Mouse (Mus musculus): ENCODE results near the gene Prkcb. TPM values are rescaled to one million over a fixed set of nuclear protein-coding genes. Genes with fewer than 3 reads are reported as not detected.

The Prkcb gene
- total and polyA plus RNA-seq, 3 experiments, result 3.6 to 4.5 (median 3.8) TPM

DNA sequence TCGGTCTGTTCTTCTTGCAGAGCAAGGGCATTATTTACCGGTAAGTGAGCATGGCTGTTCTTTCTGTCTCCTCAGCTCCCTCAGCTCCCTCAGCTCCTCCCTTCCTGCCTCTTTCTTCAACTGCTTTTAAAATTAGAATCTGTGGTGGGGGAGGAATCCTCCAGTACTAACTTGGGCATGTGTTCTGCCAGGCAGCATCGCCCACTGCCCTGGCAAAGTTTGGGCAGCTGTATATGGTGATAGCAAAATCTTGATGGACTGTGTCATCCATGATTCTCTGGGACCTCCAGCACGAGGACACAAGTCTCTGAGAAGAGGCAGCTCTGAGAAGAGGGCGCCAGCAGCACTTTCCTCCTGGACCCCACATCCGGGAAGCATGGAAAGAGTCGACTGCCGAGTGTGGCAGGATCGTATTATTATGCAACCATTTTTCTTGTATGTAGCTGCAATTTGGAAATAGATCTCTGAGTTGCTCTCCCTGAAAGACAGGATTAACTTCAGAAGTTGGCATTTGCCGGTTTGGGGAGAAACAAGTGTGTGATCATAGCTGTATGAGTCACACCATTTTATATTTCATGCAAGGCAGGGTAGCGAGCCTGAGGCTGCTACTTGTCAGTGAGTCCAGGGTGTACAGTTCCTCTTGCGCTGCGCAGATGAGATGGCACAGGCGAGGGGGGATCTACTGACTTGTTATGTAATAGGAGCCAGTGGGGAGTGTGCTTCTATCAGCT is 296.0 kb downstream of the Prkcb start:
- H3K4me1 ChIP-seq (ENCODE audit: control insufficient read depth, insufficient read depth, low read length), result no peaks in the 10 kb centered on the region
- no peaks in the 10 kb centered on the region for H3K27me3 ChIP-seq (ENCODE audit: control insufficient read depth, insufficient read depth, low read length)
- H3K36me3 ChIP-seq (ENCODE audit: control insufficient read depth, insufficient read depth, low read length), result no peaks in the 10 kb centered on the region
- DNase-seq, result no peak
- H3K9ac ChIP-seq (ENCODE audit: low read depth, low read length), result no peak overlapping the region
- TF ChIP-seq EP300 (IDR thresholded peaks at IDR 0.05; ENCODE audit: insufficient read depth, low read depth, low read length), result no peak
- no peak for TF ChIP-seq POLR2A (IDR thresholded peaks at IDR 0.05; ENCODE audit: insufficient read depth, low read depth, low read length)
- TF ChIP-seq CTCF (IDR thresholded peaks at IDR 0.05), result no peak
- intact Hi-C loops (cut with DNase I), result no loop called here
- H3K27ac ChIP-seq, result no peak overlapping the region
- WGBS, result 68% methylated on average over 14 of the region's 14 CpGs
- no peaks in the 10 kb centered on the region for H3K79me2 ChIP-seq (replicated peaks; ENCODE audit: control insufficient read depth, insufficient read depth, low read length)
- H3K4me3 ChIP-seq, result no peak overlapping the region

GRCm38 (mm10) chr7:122595897-122596296 is 307.3 kb downstream of the Prkcb start:
- intact Hi-C loops (cut with DNase I), result no loop called here
- Histone ChIP-seq H3K27me3 (ENCODE audit: control insufficient read depth, insufficient read depth, low read length) (no peaks in the 10 kb centered on the region), H3K27ac (no peak overlapping the region), H3K4me1 (ENCODE audit: control insufficient read depth, insufficient read depth, low read length) (no peaks in the 10 kb centered on the region; the same call in 1 of the 2 replicates), H3K4me3 (no peak overlapping the region), H3K79me2 (replicated peaks; ENCODE audit: control insufficient read depth, insufficient read depth, low read length) (no peaks in the 10 kb centered on the region), H3K9ac (ENCODE audit: low read depth, low read length) (no peak overlapping the region), H3K36me3 (ENCODE audit: control insufficient read depth, insufficient read depth, low read length) (no peaks in the 10 kb centered on the region)
- no peak for DNase-seq
- TF ChIP-seq POLR2A (IDR thresholded peaks at IDR 0.05; ENCODE audit: insufficient read depth, low read depth, low read length) (no peak), CTCF (IDR thresholded peaks at IDR 0.05) (no peak), EP300 (IDR thresholded peaks at IDR 0.05; ENCODE audit: insufficient read depth, low read depth, low read length) (no peak)
- 28% methylated on average over 10 of the region's 10 CpGs for WGBS

GRCm38 (mm10) chr7:122596596-122597170 is 308.1 kb downstream of the Prkcb start:
- intact Hi-C loops (cut with DNase I), result no loop called here
- Histone ChIP-seq H3K27me3 (ENCODE audit: control insufficient read depth, insufficient read depth, low read length) (no peaks in the 10 kb centered on the region), H3K36me3 (ENCODE audit: control insufficient read depth, insufficient read depth, low read length) (no peaks in the 10 kb centered on the region), H3K4me1 (ENCODE audit: control insufficient read depth, insufficient read depth, low read length) (no peaks in the 10 kb centered on the region; the same call in 1 of the 2 replicates), H3K4me3 (no peak overlapping the region), H3K79me2 (replicated peaks; ENCODE audit: control insufficient read depth, insufficient read depth, low read length) (no peaks in the 10 kb centered on the region), H3K9ac (ENCODE audit: low read depth, low read length) (no peak overlapping the region), H3K27ac (no peak overlapping the region)
- 72% methylated on average over 9 of the region's 9 CpGs for WGBS
- DNase-seq, result no peak
- no peak for TF ChIP-seq CTCF (IDR thresholded peaks at IDR 0.05)
- TF ChIP-seq POLR2A (IDR thresholded peaks at IDR 0.05; ENCODE audit: insufficient read depth, low read depth, low read length), result no peak
- TF ChIP-seq EP300 (IDR thresholded peaks at IDR 0.05; ENCODE audit: insufficient read depth, low read depth, low read length), result no peak

DNA sequence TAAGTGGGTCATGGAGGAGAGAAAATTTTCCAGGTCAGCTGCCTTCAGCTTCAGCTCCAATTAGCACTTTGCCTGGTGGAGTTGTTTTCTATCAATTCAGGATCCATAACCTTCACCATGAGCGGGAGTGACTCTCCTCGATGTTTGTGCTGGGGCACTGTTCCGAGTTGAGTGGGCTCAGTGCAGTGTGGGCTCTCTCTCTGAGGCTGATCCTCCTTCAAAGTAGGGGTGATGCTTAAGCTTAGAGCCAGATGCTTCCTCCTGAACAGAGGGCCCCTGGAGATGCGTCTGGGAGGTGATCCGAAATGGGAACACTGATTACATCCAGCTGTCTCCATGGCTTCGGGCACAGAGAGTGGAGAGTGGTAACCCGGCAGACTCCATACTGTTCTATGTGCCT is 308.8 kb downstream of the Prkcb start:
- DNase-seq, result no peak
- Histone ChIP-seq H3K4me1 (ENCODE audit: control insufficient read depth, insufficient read depth, low read length) (no peaks in the 10 kb centered on the region; the same call in 1 of the 2 replicates), H3K9ac (ENCODE audit: low read depth, low read length) (no peak overlapping the region), H3K79me2 (replicated peaks; ENCODE audit: control insufficient read depth, insufficient read depth, low read length) (no peaks in the 10 kb centered on the region), H3K27ac (no peak overlapping the region), H3K27me3 (ENCODE audit: control insufficient read depth, insufficient read depth, low read length) (no peaks in the 10 kb centered on the region), H3K4me3 (no peak overlapping the region), H3K36me3 (ENCODE audit: control insufficient read depth, insufficient read depth, low read length) (no peaks in the 10 kb centered on the region)
- TF ChIP-seq POLR2A (IDR thresholded peaks at IDR 0.05; ENCODE audit: insufficient read depth, low read depth, low read length), result no peak
- no peak for TF ChIP-seq EP300 (IDR thresholded peaks at IDR 0.05; ENCODE audit: insufficient read depth, low read depth, low read length)
- no peak for TF ChIP-seq CTCF (IDR thresholded peaks at IDR 0.05)
- intact Hi-C loops (cut with DNase I), result no loop called here
- WGBS, result 71% methylated on average over 7 of the region's 7 CpGs

- Histone ChIP-seq H3K27me3 (ENCODE audit: control insufficient read depth, insufficient read depth, low read length) (no peaks in the 10 kb centered on the region), H3K4me1 (ENCODE audit: control insufficient read depth, insufficient read depth, low read length) (no peaks in the 10 kb centered on the region; the same call in 1 of the 2 replicates), H3K79me2 (replicated peaks; ENCODE audit: control insufficient read depth, insufficient read depth, low read length) (no peaks in the 10 kb centered on the region), H3K27ac (no peak overlapping the region), H3K36me3 (ENCODE audit: control insufficient read depth, insufficient read depth, low read length) (no peaks in the 10 kb centered on the region), H3K9ac (ENCODE audit: low read depth, low read length) (no peak overlapping the region), H3K4me3 (no peak overlapping the region)
- intact Hi-C loops (cut with DNase I), result no loop called here
- WGBS, result 72% methylated on average over 7 of the region's 7 CpGs
- DNase-seq, result no peak
- TF ChIP-seq POLR2A (IDR thresholded peaks at IDR 0.05; ENCODE audit: insufficient read depth, low read depth, low read length), result no peak
- TF ChIP-seq CTCF (IDR thresholded peaks at IDR 0.05), result no peak
- no peak for TF ChIP-seq EP300 (IDR thresholded peaks at IDR 0.05; ENCODE audit: insufficient read depth, low read depth, low read length)
Observed at GRCm38 (mm10) chr7:122600856-122601255, 312.3 kb downstream of the Prkcb start.

GRCm38 (mm10) chr7:122605066-122605465 is 316.5 kb downstream of the Prkcb start:
- no peaks in the 10 kb centered on the region for H3K4me1 ChIP-seq (ENCODE audit: control insufficient read depth, insufficient read depth, low read length)
- TF ChIP-seq EP300 (IDR thresholded peaks at IDR 0.05; ENCODE audit: insufficient read depth, low read depth, low read length) (no peak), CTCF (IDR thresholded peaks at IDR 0.05) (no peak), POLR2A (IDR thresholded peaks at IDR 0.05; ENCODE audit: insufficient read depth, low read depth, low read length) (no peak)

More at GRCm38 (mm10) chr7:122605066-122605465, 316.5 kb downstream of the Prkcb start:
- Histone ChIP-seq H3K79me2 (replicated peaks; ENCODE audit: control insufficient read depth, insufficient read depth, low read length) (no peaks in the 10 kb centered on the region), H3K9ac (ENCODE audit: low read depth, low read length) (no peak overlapping the region), H3K27me3 (ENCODE audit: control insufficient read depth, insufficient read depth, low read length) (no peaks in the 10 kb centered on the region), H3K27ac (no peak overlapping the region), H3K36me3 (ENCODE audit: control insufficient read depth, insufficient read depth, low read length) (no peaks in the 10 kb centered on the region), H3K4me3 (no peak overlapping the region)
- DNase-seq, result no peak
- 78% methylated on average over 5 of the region's 5 CpGs for WGBS
- intact Hi-C loops (cut with DNase I), result no loop called here

Measured in heart, adult 2 months (tissue).